Mouse (Mus musculus) embryonic facial prominence, embryonic 14.5 days (tissue): ENCODE measurements around the gene Krt88. TPM values are rescaled to one million over a fixed set of nuclear protein-coding genes. Genes with fewer than 3 reads are reported as not detected.

Experiments
- ATAC-seq: fragments of 200-750 bp; cut with Nextera tagmentation; 2 replicates; pipeline ENCODE4 v1.8.0; 2017; ENCODE audit warnings: low read depth, moderate number of reproducible peaks, moderate TSS enrichment
- DNase-seq: peaks from one replicate; pipeline ENCODE4 v3.0.0-alpha.2; 2015; ENCODE audit warnings: low spot score
- H3K27ac ChIP-seq: fragments of 300-500 bp; sonication (generic); replicated peaks from 2 replicates; pipeline ENCODE4 v1.5.1; 2014; ENCODE audit warnings: low read depth, mild to moderate bottlenecking, low read length, moderate library complexity
- H3K27me3 ChIP-seq: fragments of 300-500 bp; sonication (generic); replicated peaks from 2 replicates; pipeline ENCODE4 v1.6.1; 2014; ENCODE audit warnings: low read length; ENCODE audit not compliant: control insufficient read depth, insufficient read depth
- H3K36me3 ChIP-seq: fragments of 300-500 bp; sonication (generic); 2 replicates; pipeline ENCODE4 v1.6.1; 2014; ENCODE audit warnings: low read length, mixed read lengths; ENCODE audit not compliant: control insufficient read depth, insufficient read depth
- H3K4me1 ChIP-seq: fragments of 300-500 bp; sonication (generic); 2 replicates; pipeline ENCODE4 v1.6.1; 2014; ENCODE audit warnings: antibody characterized with exemption, low read length; ENCODE audit not compliant: control insufficient read depth, insufficient read depth
- H3K4me2 ChIP-seq: fragments of 300-500 bp; sonication (generic); 2 replicates; pipeline ENCODE4 v1.6.1; 2014; ENCODE audit warnings: low read depth, mild to moderate bottlenecking, low read length, moderate library complexity, mixed read lengths
- H3K4me3 ChIP-seq: fragments of 300-500 bp; sonication (generic); 2 replicates; pipeline ENCODE4 v1.5.1; 2014; ENCODE audit warnings: low read depth, mild to moderate bottlenecking, low read length
- H3K9ac ChIP-seq: fragments of 300-500 bp; sonication (generic); 2 replicates; pipeline ENCODE4 v1.6.1; 2014; ENCODE audit warnings: low read depth, mild to moderate bottlenecking, low read length, moderate library complexity, mixed read lengths
- H3K9me3 ChIP-seq: fragments of 300-500 bp; sonication (generic); 2 replicates; pipeline ENCODE4 v1.6.1; 2016; ENCODE audit warnings: low read length; ENCODE audit not compliant: control insufficient read depth
- WGBS: fragments of 180-500 bp; shearing (Covaris S2); extraction: QIAGEN DNeasy Blood & Tissue Kit; methylation state at CpG from one replicate; pipeline ENCODE4 v1.1.7; 2014; 5-methylcytosine and 5-hydroxymethylcytosine counted together
- polyA plus RNA-seq: library from polyadenylated mRNA; unstranded; fragments of >200 nt; fragmentation: Nextera tagmentation; extraction: Ambion mirVana; gene quantifications from 2 replicates; pipeline ENCODE4 v1.2.1, GENCODE M21; 2014

Gene Krt88
- polyA plus RNA-seq, 1 experiment from 2014 or later, result not detected

DNA sequence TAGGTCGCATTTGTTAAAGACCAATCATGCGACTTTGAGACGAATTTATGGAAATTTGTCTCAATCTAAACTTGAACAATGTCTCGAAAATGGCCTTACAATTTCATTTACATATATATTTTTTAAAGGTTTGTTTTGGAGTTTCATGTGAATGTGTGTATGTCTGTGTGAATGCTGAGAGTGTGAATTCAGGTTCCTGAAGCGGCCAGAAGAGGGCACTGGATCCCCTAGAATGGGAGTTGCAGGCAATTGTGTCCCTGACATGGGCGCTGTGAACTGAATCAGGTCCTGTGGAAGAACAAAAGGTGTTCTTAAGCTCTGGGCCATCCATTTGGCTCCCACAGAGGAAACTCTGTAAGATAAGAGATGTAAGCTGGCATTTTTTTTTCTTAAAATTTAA is 8.3 kb downstream of the Krt88 start:
- Histone ChIP-seq H3K36me3 (no peaks in the 10 kb centered on the region), H3K9me3 (0 out of 2 replicates have a peak, but pooled peaks cover 8% of the 10 kb centered on the region), H3K4me1 (peaks cover 10% of the 10 kb centered on the region; the same call in 1 of the 2 replicates), H3K27ac (no peak overlapping the region), H3K4me3 (no peak overlapping the region), H3K27me3 (no peaks in the 10 kb centered on the region), H3K4me2 (no peak overlapping the region), H3K9ac (no peak overlapping the region)
- ATAC-seq (no peak), DNase-seq (no peak)
- WGBS, result 91% methylated on average over 6 of the region's 6 CpGs

DNA sequence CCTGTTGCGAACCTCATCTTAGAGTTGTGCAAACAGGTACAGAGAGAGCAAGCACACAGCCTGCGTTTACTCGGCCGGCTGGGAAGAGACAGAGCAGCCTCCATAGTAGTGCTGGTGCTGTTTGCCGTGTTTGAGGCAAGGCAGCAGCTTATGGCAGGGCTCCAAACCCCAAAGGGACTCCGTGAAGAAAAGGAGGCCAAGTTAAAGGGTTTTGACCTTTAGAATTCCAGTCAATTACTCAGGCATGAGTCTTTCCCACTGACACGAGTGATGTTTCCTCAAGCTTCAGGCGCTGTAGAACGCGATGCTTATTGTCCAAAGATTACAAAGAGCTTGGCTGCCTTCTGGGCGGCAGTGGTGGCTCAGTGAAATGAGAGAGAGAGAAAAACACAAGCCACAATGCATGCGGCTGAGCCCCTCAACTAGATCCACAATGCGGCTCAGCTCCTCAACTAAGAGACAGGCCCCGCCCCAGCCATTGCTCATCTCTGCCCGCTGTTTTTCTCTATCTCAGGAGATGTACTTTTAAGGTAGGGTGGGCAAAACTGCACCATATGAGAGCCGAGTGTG is 10.9 kb downstream of the Krt88 start:
- 52% methylated on average over 16 of the region's 16 CpGs for WGBS
- 0 out of 2 replicates have a peak, but pooled peaks cover 5% of the 10 kb centered on the region for H3K4me1 ChIP-seq
- 0 out of 2 replicates have a peak, but pooled peaks cover 8% of the 10 kb centered on the region for H3K9me3 ChIP-seq
- H3K9ac ChIP-seq, result peak overlapping the region; percentile 14; the same call in 1 of the 2 replicates
- no peak overlapping the region for H3K27ac ChIP-seq
- H3K4me2 ChIP-seq, result no peak overlapping the region
- no peak overlapping the region for H3K4me3 ChIP-seq
- no peaks in the 10 kb centered on the region for H3K36me3 ChIP-seq
- ATAC-seq, result no peak
- no peaks in the 10 kb centered on the region for H3K27me3 ChIP-seq
- DNase-seq, result peak; percentile 40

DNA sequence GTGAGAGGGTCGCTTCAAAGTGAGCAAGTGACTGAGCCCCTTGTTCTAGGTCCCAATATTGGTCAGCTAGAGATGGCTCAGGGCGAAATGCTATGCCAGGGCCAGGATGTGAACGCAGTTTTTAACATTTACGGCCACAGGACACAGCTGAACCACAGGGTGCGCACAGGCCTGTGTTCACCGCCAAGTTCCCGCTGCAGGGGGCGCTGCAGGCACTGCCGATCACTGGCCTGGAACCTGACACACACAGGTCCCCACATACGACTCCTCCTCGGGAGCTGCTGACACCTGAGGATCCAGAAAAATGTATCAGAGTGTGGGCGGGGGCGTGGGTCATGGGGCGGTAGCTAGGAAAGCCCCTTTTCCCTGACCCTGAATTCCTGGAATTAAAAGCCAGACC is 11.7 kb downstream of the Krt88 start:
- DNase-seq (no peak), ATAC-seq (no peak)
- WGBS, result 79% methylated on average over 14 of the region's 14 CpGs
- 0 out of 2 replicates have a peak, but pooled peaks cover 4% of the 10 kb centered on the region for H3K4me1 ChIP-seq
- no peaks in the 10 kb centered on the region for H3K36me3 ChIP-seq
- H3K27me3 ChIP-seq, result no peaks in the 10 kb centered on the region
- no peak overlapping the region for H3K4me2 ChIP-seq
- no peak overlapping the region for H3K9ac ChIP-seq
- no peak overlapping the region for H3K27ac ChIP-seq
- 0 out of 2 replicates have a peak, but pooled peaks cover 8% of the 10 kb centered on the region for H3K9me3 ChIP-seq
- no peak overlapping the region for H3K4me3 ChIP-seq

DNA sequence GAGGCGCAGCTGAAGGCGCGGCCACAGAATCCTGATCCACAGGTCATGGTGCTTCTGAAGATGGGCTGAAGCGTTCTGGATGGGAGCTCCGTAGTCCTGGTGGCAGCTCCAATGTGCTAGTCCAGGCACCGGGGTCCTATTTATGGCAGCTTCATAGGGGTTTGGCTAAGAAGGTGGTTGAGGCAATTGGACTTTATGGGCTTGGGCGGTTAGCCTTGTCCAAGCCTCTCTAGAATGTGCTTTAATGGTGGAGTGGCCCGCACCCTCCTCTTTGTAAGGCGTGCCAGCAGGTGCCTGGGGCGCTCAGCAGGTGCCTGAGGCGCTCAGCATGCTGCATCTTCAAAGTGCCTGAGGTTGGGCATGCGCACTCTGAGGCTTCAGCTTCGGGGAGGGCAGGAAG is 16.1 kb downstream of the Krt88 start, which contains the start of gene Krt81:
Krt81 (minus strand) TSS at position 101 of the 400 bp plus-strand sequence.
- H3K27ac ChIP-seq, result no peak within 1 kb of the TSS
- H3K36me3 ChIP-seq, result no peaks in the 10 kb centered on the region
- no peak within 1 kb of the TSS for H3K9ac ChIP-seq
- ATAC-seq (no peak), DNase-seq (no peak)
- 0 out of 2 replicates have a peak, but pooled peaks cover 4% of the 10 kb centered on the region for H3K4me1 ChIP-seq
- no peak within 1 kb of the TSS for H3K4me2 ChIP-seq
- H3K4me3 ChIP-seq, result no peak within 1 kb of the TSS
- no peaks in the 10 kb centered on the region for H3K27me3 ChIP-seq
- WGBS, result 84% methylated on average over 12 of the region's 13 CpGs
- H3K9me3 ChIP-seq, result no peaks in the 10 kb centered on the region

DNA sequence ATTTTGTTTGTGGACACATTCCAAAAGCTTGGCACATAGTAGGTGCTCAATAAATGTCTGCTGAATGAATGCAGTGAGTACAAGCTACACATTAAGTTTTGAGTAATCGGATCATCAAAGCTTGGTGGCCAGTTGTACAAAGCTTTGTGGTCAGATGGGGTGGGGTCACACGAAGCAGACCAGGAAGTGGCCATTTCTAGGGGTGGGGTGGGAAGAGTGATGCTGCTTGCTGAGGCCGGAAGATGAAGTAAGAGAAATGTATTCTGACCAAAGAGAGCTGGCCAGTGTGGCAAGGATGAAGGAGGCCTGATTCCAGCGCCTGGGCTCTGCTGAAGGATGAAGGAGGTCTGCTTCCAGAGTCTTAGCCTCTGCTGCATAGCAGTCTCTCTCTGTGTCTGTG is 21.5 kb downstream of the Krt88 start:
- ATAC-seq (no peak), DNase-seq (no peak)
- H3K27me3 ChIP-seq, result no peaks in the 10 kb centered on the region
- H3K4me3 ChIP-seq, result no peak overlapping the region
- H3K9ac ChIP-seq, result no peak overlapping the region
- no peaks in the 10 kb centered on the region for H3K36me3 ChIP-seq
- H3K9me3 ChIP-seq, result no peaks in the 10 kb centered on the region
- H3K4me2 ChIP-seq, result no peak overlapping the region
- H3K27ac ChIP-seq, result no peak overlapping the region
- 76% methylated on average over 4 of the region's 4 CpGs for WGBS
- H3K4me1 ChIP-seq, result no peaks in the 10 kb centered on the region

DNA sequence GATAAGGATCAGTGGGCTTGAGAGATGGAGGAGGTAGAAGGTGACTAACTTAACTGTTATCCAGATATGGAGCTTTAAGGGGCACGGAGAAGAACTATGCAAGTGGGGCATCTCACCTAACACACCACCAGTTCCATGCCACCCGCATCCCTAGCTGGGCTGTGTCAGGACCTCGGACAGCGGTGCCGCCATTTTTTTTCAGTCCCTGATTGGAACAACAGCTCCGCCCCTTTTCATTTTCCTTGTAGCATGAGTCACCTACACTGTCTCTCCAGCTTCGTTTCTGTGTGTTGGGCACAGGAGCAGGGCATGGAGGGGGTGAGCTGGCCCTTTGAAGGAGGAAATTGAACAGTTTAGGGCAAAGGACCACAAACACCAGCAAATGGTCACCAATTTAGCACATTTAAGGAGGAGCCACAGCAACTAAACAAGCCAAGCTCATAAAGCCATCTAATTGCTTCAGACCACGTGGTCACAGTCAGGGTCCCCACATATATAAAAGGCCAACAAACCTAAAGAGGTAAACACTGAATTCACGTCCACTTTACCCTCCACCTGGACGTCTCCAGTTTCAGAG is 25.5 kb downstream of the Krt88 start, which contains the start of gene Krt86:
Krt86 (plus strand) TSS at position 527 of the 577 bp plus-strand sequence.
- Histone ChIP-seq H3K9ac (no peak within 1 kb of the TSS), H3K9me3 (no peaks in the 10 kb centered on the region), H3K4me3 (no peak within 1 kb of the TSS), H3K4me2 (no peak within 1 kb of the TSS), H3K27ac (no peak within 1 kb of the TSS), H3K4me1 (no peaks in the 10 kb centered on the region), H3K27me3 (no peaks in the 10 kb centered on the region; the same call in 1 of the 2 replicates), H3K36me3 (no peaks in the 10 kb centered on the region)
- no peak for ATAC-seq
- DNase-seq, result peak; percentile 64
- 37% methylated on average over 10 of the region's 10 CpGs for WGBS

DNA sequence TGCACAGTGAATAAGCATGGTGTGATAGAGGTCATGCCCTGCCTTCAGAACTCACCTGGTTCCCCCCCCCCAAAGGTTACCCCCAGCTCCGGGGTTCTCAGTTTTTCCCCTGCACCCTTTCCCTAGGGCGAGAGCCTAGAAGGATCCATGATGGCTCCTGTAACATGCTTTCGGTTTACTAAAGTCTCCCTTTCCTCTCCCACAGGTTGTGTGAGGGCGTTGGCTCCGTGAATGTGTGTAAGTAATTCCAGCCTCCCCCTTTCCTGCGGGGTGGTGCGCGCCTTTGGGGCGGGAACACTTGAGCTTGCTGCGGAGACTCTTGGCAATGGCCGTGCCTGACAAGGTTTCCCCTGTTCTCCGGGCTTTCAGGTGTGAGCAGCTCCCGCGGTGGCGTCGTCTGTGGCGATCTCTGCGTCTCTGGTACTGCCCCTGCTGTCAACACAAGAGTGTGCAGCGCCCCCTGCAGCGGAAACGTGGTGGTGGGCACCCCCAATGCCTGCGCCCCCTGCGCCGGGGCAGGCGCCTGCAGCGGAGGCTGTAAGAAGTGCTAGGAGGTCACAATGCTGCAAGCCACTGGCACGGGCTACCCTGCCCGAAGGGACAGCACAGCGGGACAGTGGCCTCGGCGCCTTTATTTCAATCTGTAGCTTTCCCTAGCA is 31.6 kb downstream of the Krt88 start:
- Histone ChIP-seq H3K27ac (no peak overlapping the region), H3K36me3 (no peaks in the 10 kb centered on the region), H3K4me3 (peak overlapping the region; percentile 23), H3K4me1 (peaks cover 8% of the 10 kb centered on the region), H3K27me3 (peaks cover 7% of the 10 kb centered on the region; the same call in 1 of the 2 replicates), H3K4me2 (peak overlapping the region; percentile 59), H3K9me3 (no peaks in the 10 kb centered on the region), H3K9ac (peak overlapping the region; percentile 38; the same call in 1 of the 2 replicates)
- ATAC-seq, result peak; percentile 57
- DNase-seq, result peak; percentile 39
- WGBS, result 9% methylated on average over 25 of the region's 31 CpGs

DNA sequence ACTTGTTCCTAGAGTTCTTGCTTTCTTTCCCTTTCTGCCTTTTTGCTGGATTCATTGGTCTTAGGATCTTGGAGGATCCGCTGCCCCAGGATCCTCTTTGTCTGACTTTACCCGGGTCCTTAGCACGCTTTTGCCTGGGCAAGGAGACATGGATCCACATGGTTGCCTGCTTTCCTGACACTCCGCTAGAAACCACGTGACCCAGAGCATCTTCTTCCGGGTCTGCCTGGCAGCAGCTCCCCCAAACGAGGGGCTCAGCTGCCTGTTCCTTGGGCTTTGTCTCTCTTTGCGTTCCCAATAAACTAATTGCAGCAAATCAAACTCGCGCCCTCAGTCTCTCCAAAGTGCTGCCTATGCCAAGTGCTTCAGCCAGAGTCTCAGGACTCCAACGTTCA is 32.1 kb downstream of the Krt88 start:
- Histone ChIP-seq H3K9me3 (no peaks in the 10 kb centered on the region), H3K27ac (no peak overlapping the region), H3K4me3 (peak overlapping the region; percentile 23), H3K27me3 (peaks cover 7% of the 10 kb centered on the region; the same call in 1 of the 2 replicates), H3K4me2 (peak overlapping the region; percentile 59), H3K4me1 (peaks cover 8% of the 10 kb centered on the region), H3K9ac (peak overlapping the region; percentile 38; the same call in 1 of the 2 replicates), H3K36me3 (no peaks in the 10 kb centered on the region)
- WGBS, result 37% methylated on average over 11 of the region's 11 CpGs
- no peak for DNase-seq
- ATAC-seq, result no peak
